Mouse (Mus musculus) midbrain, embryonic 13.5 days (tissue): ENCODE measurements around the gene Igf2. TPM values are rescaled to one million over a fixed set of nuclear protein-coding genes. Genes with fewer than 3 reads are reported as not detected.

Experiments
- ATAC-seq: fragments of 200-750 bp; cut with Nextera tagmentation; 2 replicates; pipeline ENCODE4 v1.8.0; 2017; ENCODE audit warnings: mild to moderate bottlenecking, moderate TSS enrichment, moderate library complexity
- H3K27ac ChIP-seq: fragments of 300-500 bp; sonication (generic); 2 replicates; pipeline ENCODE4 v1.5.1; 2015; ENCODE audit warnings: inconsistent platforms, mild to moderate bottlenecking, moderate library complexity
- H3K27me3 ChIP-seq: fragments of 300-500 bp; sonication (generic); 2 replicates; pipeline ENCODE4 v1.6.1; 2015; ENCODE audit warnings: mild to moderate bottlenecking, inconsistent platforms
- H3K36me3 ChIP-seq: fragments of 300-500 bp; sonication (generic); 2 replicates; pipeline ENCODE4 v1.6.1; 2015; ENCODE audit warnings: mild to moderate bottlenecking, inconsistent platforms
- H3K4me1 ChIP-seq: fragments of 300-500 bp; sonication (generic); replicated peaks from 2 replicates; pipeline ENCODE4 v1.6.1; 2015; ENCODE audit warnings: inconsistent platforms
- H3K4me2 ChIP-seq: fragments of 300-500 bp; sonication (generic); replicated peaks from 2 replicates; pipeline ENCODE4 v1.6.1; 2015; ENCODE audit warnings: moderate library complexity, mild to moderate bottlenecking, inconsistent platforms
- H3K4me3 ChIP-seq: fragments of 300-500 bp; sonication (generic); replicated peaks from 2 replicates; pipeline ENCODE4 v1.5.1; 2015; ENCODE audit warnings: mild to moderate bottlenecking, inconsistent platforms
- H3K9ac ChIP-seq: fragments of 300-500 bp; sonication (generic); replicated peaks from 2 replicates; pipeline ENCODE4 v1.6.1; 2015; ENCODE audit warnings: mild to moderate bottlenecking, inconsistent platforms
- H3K9me3 ChIP-seq: fragments of 300-500 bp; sonication (generic); 2 replicates; pipeline ENCODE4 v1.6.1; 2016; ENCODE audit warnings: mild to moderate bottlenecking, inconsistent platforms
- WGBS: fragments of 180-500 bp; shearing (Covaris S2); methylation state at CpG from one replicate; pipeline ENCODE4 v1.1.7; 2015; 5-methylcytosine and 5-hydroxymethylcytosine counted together
- polyA plus RNA-seq: library from polyadenylated mRNA; unstranded; fragments of >200 nt; fragmentation: Nextera tagmentation; extraction: Ambion mirVana; gene quantifications from 2 replicates; pipeline ENCODE4 v1.2.1, GENCODE M21; 2015

Igf2 gene
- polyA plus RNA-seq, 1 experiment from 2014 or later, result 112 TPM

DNA sequence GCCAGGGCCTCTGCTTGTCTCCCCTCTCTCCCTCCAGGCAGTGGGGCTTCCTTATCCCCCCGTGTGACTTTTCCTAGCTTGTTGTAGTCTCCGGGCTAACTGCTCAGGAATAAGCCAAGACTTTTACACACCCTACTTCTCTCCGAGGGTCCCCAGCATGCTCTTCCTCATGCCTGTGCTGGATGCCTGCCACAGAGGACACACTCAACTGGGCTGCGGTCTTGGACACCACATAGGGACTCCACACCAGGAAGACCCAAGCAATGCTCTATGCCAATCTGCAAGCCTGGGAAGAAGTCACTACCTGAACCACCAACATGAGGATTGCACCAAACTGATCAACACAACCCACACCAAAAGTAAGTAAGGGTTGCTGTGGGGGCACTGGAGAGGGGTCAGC, 507 bp downstream of the Igf2 start:
- H3K27me3 ChIP-seq, result peaks cover 61% of the 10 kb centered on the region
- H3K4me3 ChIP-seq, result no peak overlapping the region
- H3K9me3 ChIP-seq, result peaks cover 15% of the 10 kb centered on the region
- no peak for ATAC-seq
- no peak overlapping the region for H3K27ac ChIP-seq
- H3K36me3 ChIP-seq, result no peaks in the 10 kb centered on the region
- WGBS, result 72% methylated on average over 4 of the region's 4 CpGs
- peaks cover 6% of the 10 kb centered on the region; the same call in 1 of the 2 replicates for H3K4me1 ChIP-seq
- no peak overlapping the region for H3K9ac ChIP-seq
- H3K4me2 ChIP-seq, result no peak overlapping the region

DNA sequence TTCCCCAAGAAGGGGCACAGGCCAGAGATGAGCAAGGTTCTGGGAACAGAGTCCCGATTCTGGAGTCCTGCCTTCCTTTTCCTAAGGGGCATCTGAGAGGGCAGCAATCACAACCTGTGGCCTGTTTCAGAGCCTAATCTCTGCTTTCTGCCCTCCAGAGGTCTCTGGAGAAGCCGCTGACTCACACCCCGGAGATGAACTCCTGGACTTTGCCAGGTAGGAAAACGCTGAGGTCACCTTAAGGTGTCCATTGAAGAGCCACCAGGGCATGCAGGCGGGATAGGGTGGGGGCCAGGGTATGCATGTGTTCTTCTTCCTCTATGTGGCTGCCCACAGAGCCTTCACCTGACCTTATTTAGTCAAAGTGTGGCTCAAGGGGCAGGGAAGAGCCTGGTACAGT, 1.3 kb downstream of the Igf2 start:
- H3K4me1 ChIP-seq, result peaks cover 13% of the 10 kb centered on the region
- no peak for ATAC-seq
- H3K27ac ChIP-seq, result no peak overlapping the region
- H3K27me3 ChIP-seq, result peaks cover 69% of the 10 kb centered on the region
- WGBS, result 42% methylated on average over 5 of the region's 5 CpGs
- H3K9me3 ChIP-seq, result peaks cover 14% of the 10 kb centered on the region
- no peaks in the 10 kb centered on the region for H3K36me3 ChIP-seq
- H3K9ac ChIP-seq, result no peak overlapping the region
- H3K4me3 ChIP-seq, result no peak overlapping the region
- no peak overlapping the region for H3K4me2 ChIP-seq

DNA sequence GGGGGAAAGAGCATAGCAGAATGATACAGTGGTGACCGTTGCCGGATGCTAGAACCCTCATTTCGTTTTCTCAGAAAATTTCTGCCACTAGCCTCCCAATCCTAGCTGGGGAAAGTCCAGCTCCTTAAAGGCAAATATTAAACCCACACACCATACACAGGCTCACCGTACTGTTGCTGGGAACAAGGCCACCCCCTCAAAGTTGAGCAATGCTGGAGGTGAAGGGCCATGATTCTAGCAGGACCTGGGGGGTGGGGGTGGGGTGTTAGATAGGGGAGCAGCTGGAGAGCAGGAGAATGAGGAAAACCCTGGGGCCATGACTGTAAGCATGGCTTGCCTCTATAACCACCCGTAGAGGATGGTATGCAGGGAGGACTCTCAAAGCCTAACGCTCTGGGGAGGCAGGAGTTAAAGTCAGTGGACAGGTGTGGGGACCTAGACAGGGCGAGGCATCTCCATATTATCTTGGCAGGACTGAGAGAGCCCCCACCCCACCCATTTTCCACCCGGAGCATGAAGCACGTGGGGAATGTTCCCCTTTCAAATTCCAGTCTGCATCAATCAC, 2.1 kb downstream of the Igf2 start:
- H3K27ac ChIP-seq, result no peak overlapping the region
- no peaks in the 10 kb centered on the region for H3K36me3 ChIP-seq
- WGBS, result 5% methylated on average over 9 of the region's 9 CpGs
- peaks cover 20% of the 10 kb centered on the region for H3K4me1 ChIP-seq
- no peak overlapping the region for H3K4me3 ChIP-seq
- H3K4me2 ChIP-seq, result no peak overlapping the region
- H3K9me3 ChIP-seq, result peaks cover 6% of the 10 kb centered on the region; the same call in 1 of the 2 replicates
- 0 out of 2 replicates have a peak, but pooled peaks have one; percentile 30 for ATAC-seq
- peaks cover 77% of the 10 kb centered on the region for H3K27me3 ChIP-seq
- no peak overlapping the region for H3K9ac ChIP-seq

DNA sequence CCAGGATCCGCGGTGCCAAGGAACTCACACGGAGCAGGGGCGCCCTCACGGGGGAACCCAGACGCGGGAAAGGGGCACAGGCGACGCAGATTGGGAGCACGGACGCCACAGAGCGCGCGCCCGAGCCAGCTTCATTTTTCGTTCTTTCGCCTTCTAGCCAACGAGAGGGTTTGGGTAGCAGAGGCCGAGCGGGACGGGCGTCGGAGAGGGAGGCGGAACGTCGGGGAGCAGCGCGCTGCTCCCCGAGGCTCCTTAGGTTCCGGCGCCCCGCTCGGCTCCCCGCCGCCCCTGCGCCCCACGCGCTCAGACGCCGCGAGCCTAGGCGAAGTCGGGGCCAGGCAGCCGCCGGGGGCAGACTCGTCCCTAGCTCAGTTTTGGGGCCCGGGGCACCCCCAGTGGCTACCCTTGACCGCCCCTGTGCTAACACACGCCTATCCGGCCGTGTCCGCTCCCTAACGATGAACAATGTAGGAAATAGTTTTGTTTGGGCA, 2.6 kb downstream of the Igf2 start:
- Histone ChIP-seq H3K4me3 (peak overlapping the region; percentile 13), H3K27ac (no peak overlapping the region), H3K9ac (no peak overlapping the region), H3K4me1 (peaks cover 26% of the 10 kb centered on the region), H3K4me2 (peak overlapping the region; percentile 27), H3K27me3 (peaks cover 82% of the 10 kb centered on the region), H3K9me3 (0 out of 2 replicates have a peak, but pooled peaks cover under 1% of the 10 kb centered on the region), H3K36me3 (no peaks in the 10 kb centered on the region)
- WGBS, result under 1% methylated on average over 53 of the region's 53 CpGs
- ATAC-seq, result no peak

DNA sequence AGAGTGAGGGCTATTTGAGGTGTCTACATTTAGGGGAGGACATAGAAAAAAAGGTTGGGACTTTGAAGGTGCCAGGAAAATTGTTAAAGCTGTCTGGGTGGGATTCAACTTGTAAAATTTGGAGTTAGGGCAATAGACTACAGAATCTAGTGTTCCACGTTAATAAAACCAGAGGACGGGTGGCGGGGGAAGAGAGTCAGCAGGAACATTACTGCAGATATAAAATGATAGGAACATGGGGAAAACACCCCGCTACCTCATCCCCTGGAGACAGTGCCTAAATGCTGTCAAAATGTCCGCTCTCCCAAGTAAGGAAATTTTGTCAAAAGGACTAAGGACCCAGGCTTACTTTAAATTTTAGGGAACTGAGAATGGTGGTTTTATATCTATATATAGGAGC, 3.5 kb downstream of the Igf2 start:
- ATAC-seq, result no peak
- Histone ChIP-seq H3K36me3 (no peaks in the 10 kb centered on the region), H3K9ac (no peak overlapping the region), H3K4me1 (peaks cover 34% of the 10 kb centered on the region), H3K4me2 (no peak overlapping the region), H3K4me3 (no peak overlapping the region), H3K27ac (no peak overlapping the region), H3K27me3 (peaks cover 91% of the 10 kb centered on the region), H3K9me3 (no peaks in the 10 kb centered on the region)
- WGBS, result 4% methylated on average over 5 of the region's 5 CpGs

DNA sequence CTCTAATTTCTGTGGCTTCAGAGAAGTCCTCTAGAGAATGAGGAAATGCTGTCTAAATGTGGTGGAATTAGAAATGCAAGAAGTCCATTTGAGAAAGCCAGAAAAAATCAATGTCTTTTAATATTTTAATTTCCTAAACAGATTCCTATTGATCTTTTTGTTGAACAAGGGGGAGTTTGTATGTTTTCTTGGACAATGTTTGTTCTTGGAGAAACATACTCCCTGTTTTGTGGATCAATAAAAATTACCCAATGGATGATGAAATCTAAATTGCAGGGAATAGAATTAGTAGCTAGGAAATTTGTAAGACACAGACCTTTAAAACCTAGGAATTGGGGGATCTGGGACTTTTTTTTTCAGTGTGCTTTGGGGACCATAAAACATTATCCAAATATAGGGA, 4.8 kb downstream of the Igf2 start:
- no peak overlapping the region for H3K4me2 ChIP-seq
- no peak overlapping the region for H3K4me3 ChIP-seq
- no peaks in the 10 kb centered on the region for H3K9me3 ChIP-seq
- H3K4me1 ChIP-seq, result peaks cover 38% of the 10 kb centered on the region
- no peaks in the 10 kb centered on the region for H3K36me3 ChIP-seq
- no peak overlapping the region for H3K9ac ChIP-seq
- H3K27ac ChIP-seq, result no peak overlapping the region
- H3K27me3 ChIP-seq, result peaks cover 100% of the 10 kb centered on the region
- ATAC-seq, result no peak

DNA sequence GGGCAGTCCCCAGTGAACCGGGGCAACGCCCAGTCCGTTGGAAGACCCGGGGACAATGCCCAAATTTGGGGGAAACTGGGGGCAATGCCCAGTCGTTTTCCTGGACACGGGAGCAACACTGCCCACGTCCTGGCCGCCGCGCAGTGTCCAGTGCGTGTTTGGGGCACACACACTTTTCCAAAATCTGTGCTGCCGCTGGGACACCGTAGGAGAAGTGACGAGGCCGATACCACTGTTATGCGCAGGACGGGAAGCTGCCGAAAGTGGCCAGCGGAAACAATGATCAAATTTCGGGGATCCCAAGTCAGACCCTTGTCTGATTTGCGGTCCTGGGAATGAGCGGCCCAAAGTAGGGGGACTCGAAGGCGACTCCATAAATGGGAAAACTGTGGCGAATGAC, 5.6 kb downstream of the Igf2 start:
- H3K4me2 ChIP-seq, result peak overlapping the region; percentile 22
- H3K9ac ChIP-seq, result no peak overlapping the region
- ATAC-seq, result no peak
- H3K4me1 ChIP-seq, result peaks cover 38% of the 10 kb centered on the region
- no peaks in the 10 kb centered on the region for H3K9me3 ChIP-seq
- H3K27me3 ChIP-seq, result peaks cover 100% of the 10 kb centered on the region
- under 1% methylated on average over 25 of the region's 25 CpGs for WGBS
- no peaks in the 10 kb centered on the region for H3K36me3 ChIP-seq
- H3K4me3 ChIP-seq, result peak overlapping the region; percentile 25
- H3K27ac ChIP-seq, result no peak overlapping the region

DNA sequence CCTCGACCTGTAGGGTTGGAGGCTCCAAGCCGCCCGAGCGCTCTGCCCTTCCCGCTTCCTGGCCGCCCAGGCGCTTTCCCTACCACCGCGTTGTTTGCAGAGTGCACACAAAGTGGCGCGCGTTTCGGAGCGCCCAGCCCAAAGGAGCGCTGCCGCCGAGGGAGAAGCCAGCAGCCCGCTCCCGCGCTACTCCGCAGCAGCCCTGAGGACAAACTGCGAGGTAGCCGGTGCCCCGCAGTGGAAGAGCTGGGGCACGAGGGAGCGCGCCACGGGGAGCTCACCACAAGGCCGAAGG, 6.0 kb downstream of the Igf2 start:
- Histone ChIP-seq H3K4me3 (peak overlapping the region; percentile 25), H3K27me3 (peaks cover 100% of the 10 kb centered on the region), H3K27ac (no peak overlapping the region), H3K4me1 (peaks cover 38% of the 10 kb centered on the region), H3K36me3 (no peaks in the 10 kb centered on the region), H3K4me2 (peak overlapping the region; percentile 22), H3K9me3 (no peaks in the 10 kb centered on the region), H3K9ac (no peak overlapping the region; the same call in 1 of the 2 replicates)
- no peak for ATAC-seq
- 0% methylated on average over 29 of the region's 29 CpGs for WGBS

DNA sequence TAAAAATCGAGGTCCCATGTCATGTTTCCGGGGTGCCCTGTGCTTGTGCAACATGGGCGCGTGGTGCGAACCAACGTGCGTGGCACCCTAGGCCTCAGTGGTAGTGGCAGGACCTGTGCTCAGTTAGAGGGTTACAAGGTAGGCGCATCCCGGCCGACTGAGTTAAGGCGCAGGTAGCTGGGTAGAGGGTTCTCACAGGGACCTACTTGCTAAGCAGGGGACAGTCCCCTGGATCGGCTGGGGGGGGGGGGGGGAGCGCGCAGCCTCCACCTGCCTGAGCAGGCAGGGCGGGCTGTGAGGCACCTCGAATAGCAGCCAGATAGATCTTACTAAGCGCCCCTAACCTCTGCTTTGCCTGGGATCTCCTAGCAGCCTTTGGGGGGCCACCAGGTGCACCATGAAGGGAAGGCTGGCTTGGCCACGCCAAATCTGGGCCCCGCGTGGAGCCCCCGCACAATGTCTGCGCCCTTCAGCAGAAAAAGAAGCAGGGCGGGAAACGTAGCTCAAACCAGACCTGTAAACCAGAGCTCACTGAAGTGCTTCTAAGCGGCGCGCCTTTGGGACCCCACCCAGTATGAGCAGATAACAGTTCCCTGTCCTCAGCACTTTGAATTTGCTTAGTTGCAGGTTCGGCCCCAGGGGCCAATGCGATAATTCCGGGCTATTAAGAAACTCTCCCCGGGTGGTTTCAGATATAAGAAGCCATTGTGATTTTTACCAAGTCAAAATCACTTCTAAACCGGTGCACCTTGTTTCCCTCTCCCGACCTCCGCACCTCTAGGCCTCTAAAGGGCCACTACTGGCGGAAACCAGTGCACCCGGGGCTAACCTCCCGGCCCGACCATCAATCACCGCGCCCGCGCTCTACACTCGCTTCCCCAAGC, 6.6 kb downstream of the Igf2 start:
- Histone ChIP-seq H3K4me2 (peak overlapping the region; percentile 52), H3K27me3 (peaks cover 100% of the 10 kb centered on the region), H3K9ac (no peak overlapping the region), H3K4me1 (peaks cover 38% of the 10 kb centered on the region), H3K27ac (no peak overlapping the region), H3K9me3 (no peaks in the 10 kb centered on the region), H3K4me3 (peak overlapping the region; percentile 38), H3K36me3 (no peaks in the 10 kb centered on the region)
- 2% methylated on average over 40 of the region's 43 CpGs for WGBS
- ATAC-seq, result no peak

DNA sequence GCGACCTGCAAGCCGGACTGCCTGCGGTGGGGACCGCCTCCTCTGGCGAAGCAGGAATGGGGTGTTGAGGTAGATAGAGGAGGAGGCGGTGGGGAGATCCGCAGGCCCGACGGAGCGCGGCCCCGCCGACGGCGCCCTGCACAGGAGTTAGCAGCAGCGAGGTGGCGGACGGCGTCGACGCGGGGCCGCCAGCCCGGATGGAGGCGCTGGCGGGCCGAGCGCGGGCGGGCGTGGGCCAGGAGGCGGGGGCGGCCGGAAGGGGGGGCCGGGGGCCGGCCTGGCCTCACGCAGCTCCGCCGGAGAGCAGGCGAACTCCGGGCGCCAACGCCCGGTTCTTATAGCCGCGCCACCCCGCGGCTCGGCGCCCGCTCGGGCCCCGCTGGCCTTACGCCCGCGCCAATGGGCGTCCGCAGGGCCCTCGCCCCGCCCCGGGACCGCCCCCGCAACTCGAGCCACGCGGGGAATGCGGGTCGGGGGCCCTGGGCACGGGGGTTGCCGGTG, 7.4 kb downstream of the Igf2 start:
- H3K4me3 ChIP-seq, result peak overlapping the region; percentile 38
- peak; percentile 49; the same call in 1 of the 2 replicates for ATAC-seq
- peak overlapping the region; percentile 52 for H3K4me2 ChIP-seq
- H3K4me1 ChIP-seq, result peaks cover 38% of the 10 kb centered on the region
- H3K9ac ChIP-seq, result no peak overlapping the region
- H3K9me3 ChIP-seq, result no peaks in the 10 kb centered on the region
- peaks cover 100% of the 10 kb centered on the region for H3K27me3 ChIP-seq
- no peak overlapping the region for H3K27ac ChIP-seq
- H3K36me3 ChIP-seq, result no peaks in the 10 kb centered on the region
- under 1% methylated on average over 52 of the region's 70 CpGs for WGBS

DNA sequence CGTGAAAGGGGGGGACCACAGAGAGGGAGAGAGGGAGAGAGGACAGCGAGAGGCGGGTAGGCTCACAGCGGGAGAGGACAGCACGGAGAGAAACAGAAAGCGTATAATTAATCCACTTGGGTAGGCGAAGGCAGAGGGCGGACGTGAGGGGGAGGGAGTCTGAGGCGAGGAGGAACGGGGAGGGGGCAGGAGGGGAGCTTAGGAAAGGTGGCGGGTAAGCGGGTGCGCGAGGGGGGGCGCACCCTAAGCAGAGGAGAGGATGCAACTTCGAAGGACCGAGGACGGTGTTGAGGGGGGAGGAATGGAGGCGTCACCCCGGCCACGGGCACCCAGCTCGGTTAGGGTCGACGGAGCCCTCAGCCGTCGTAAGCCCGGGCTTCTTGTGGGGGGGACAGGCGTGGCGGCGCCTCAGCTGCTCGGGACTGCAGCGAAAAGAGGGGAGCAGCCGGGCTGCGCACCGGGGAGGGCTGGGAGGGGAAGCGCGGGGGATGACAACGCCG, 7.9 kb downstream of the Igf2 start:
- H3K27me3 ChIP-seq, result peaks cover 100% of the 10 kb centered on the region
- H3K27ac ChIP-seq, result no peak overlapping the region
- 1% methylated on average over 38 of the region's 40 CpGs for WGBS
- H3K4me1 ChIP-seq, result peaks cover 38% of the 10 kb centered on the region
- peak overlapping the region; percentile 52 for H3K4me2 ChIP-seq
- H3K4me3 ChIP-seq, result peak overlapping the region; percentile 38
- H3K9ac ChIP-seq, result 0 out of 2 replicates have a peak overlapping the region, but pooled peaks have one; percentile 0
- peak; percentile 49; the same call in 1 of the 2 replicates for ATAC-seq
- H3K9me3 ChIP-seq, result no peaks in the 10 kb centered on the region
- no peaks in the 10 kb centered on the region for H3K36me3 ChIP-seq
